Mouse (Mus musculus) ovary, postnatal 10 days (tissue): ENCODE results near the gene Timm8a2.
"Not testable (repeated sequence)": the region's sequence is repeated elsewhere in the genome, so short reads cannot be mapped to it uniquely, and the experiment has no call there.

ENCODE experiments used
- DNase-seq: peaks from one replicate; pipeline ENCODE4 v3.0.0; 2022; ENCODE audit warnings: low spot score

The Timm8a2 gene

GRCm38 (mm10) chr14:122061376-122061775 lies 26.9 kb downstream of the Timm8a2 start:
- no peak for DNase-seq

GRCm38 (mm10) chr14:122062411-122063090 lies 28.1 kb downstream of the Timm8a2 start:
- DNase-seq: no peak

- DNase-seq: no peak
Measured at GRCm38 (mm10) chr14:122063599-122063998, 29.1 kb downstream of the Timm8a2 start.

- peak; percentile 42 for DNase-seq
Measured at GRCm38 (mm10) chr14:122064519-122064918, 30.0 kb downstream of the Timm8a2 start.

- no peak for DNase-seq
Measured at GRCm38 (mm10) chr14:122066243-122066642, 31.8 kb downstream of the Timm8a2 start.

GRCm38 (mm10) chr14:122068036-122068435 lies 33.6 kb downstream of the Timm8a2 start:
- DNase-seq: not testable (repeated sequence)

GRCm38 (mm10) chr14:122068801-122069695 lies 34.6 kb downstream of the Timm8a2 start:
- no peak for DNase-seq

GRCm38 (mm10) chr14:122069948-122070347 lies 35.5 kb downstream of the Timm8a2 start:
- DNase-seq: no peak

GRCm38 (mm10) chr14:122073422-122073821 lies 38.9 kb downstream of the Timm8a2 start:
- no peak for DNase-seq

GRCm38 (mm10) chr14:122074360-122074759 lies 39.9 kb downstream of the Timm8a2 start:
- no peak for DNase-seq

- DNase-seq: no peak
Measured at GRCm38 (mm10) chr14:122075485-122076200, 41.2 kb downstream of the Timm8a2 start.

GRCm38 (mm10) chr14:122077017-122077416 lies 42.5 kb downstream of the Timm8a2 start:
- no peak for DNase-seq

- no peak for DNase-seq
Measured at GRCm38 (mm10) chr14:122079428-122079827, 45.0 kb downstream of the Timm8a2 start.

- no peak for DNase-seq
Measured at GRCm38 (mm10) chr14:122079921-122080320, 45.4 kb downstream of the Timm8a2 start.

GRCm38 (mm10) chr14:122081308-122081707 lies 46.8 kb downstream of the Timm8a2 start:
- no peak for DNase-seq

GRCm38 (mm10) chr14:122083499-122083898 lies 49.0 kb downstream of the Timm8a2 start:
- DNase-seq: no peak

GRCm38 (mm10) chr14:122087956-122088355 lies 53.5 kb downstream of the Timm8a2 start:
- DNase-seq: no peak
